Mouse (Mus musculus) limb, embryonic 14.5 days (tissue): ENCODE results near the gene Epb41. TPM values are rescaled to one million over a fixed set of nuclear protein-coding genes. Genes with fewer than 3 reads are reported as not detected.

Experiments
- ATAC-seq: fragments of 200-750 bp; cut with Nextera tagmentation; 2 replicates; pipeline ENCODE4 v1.8.0; 2017; ENCODE audit warnings: low read depth, moderate number of reproducible peaks, moderate TSS enrichment; ENCODE audit not compliant: low FRiP score
- DNase-seq: peaks from one replicate; pipeline ENCODE4 v3.0.0-alpha.2; 2015; ENCODE audit warnings: low spot score
- H3K27ac ChIP-seq: fragments of 300-500 bp; sonication (generic); replicated peaks from 2 replicates; pipeline ENCODE4 v1.5.1; 2014; ENCODE audit warnings: low read depth, mild to moderate bottlenecking, low read length, moderate library complexity, mixed read lengths
- H3K27me3 ChIP-seq: fragments of 300-500 bp; sonication (generic); 2 replicates; pipeline ENCODE4 v1.6.1; 2014; ENCODE audit warnings: low read length, mixed read lengths; ENCODE audit not compliant: control insufficient read depth, insufficient read depth
- H3K36me3 ChIP-seq: fragments of 300-500 bp; sonication (generic); 2 replicates; pipeline ENCODE4 v1.6.1; 2014; ENCODE audit warnings: mild to moderate bottlenecking, low read length, moderate library complexity, mixed read lengths; ENCODE audit not compliant: control insufficient read depth, insufficient read depth
- H3K4me1 ChIP-seq: fragments of 300-500 bp; sonication (generic); 2 replicates; pipeline ENCODE4 v1.6.1; 2014; ENCODE audit warnings: antibody characterized with exemption, low read length, mixed read lengths; ENCODE audit not compliant: control insufficient read depth, insufficient read depth
- H3K4me2 ChIP-seq: fragments of 300-500 bp; sonication (generic); replicated peaks from 2 replicates; pipeline ENCODE4 v1.6.1; 2014; ENCODE audit warnings: low read depth, mild to moderate bottlenecking, low read length, moderate library complexity; ENCODE audit not compliant: severe bottlenecking
- H3K4me3 ChIP-seq: fragments of 300-500 bp; sonication (generic); replicated peaks from 2 replicates; pipeline ENCODE4 v1.5.1; 2014; ENCODE audit warnings: low read length
- H3K9ac ChIP-seq: fragments of 300-500 bp; sonication (generic); 2 replicates; pipeline ENCODE4 v1.6.1; 2014; ENCODE audit warnings: mild to moderate bottlenecking, low read depth, low read length, moderate library complexity; ENCODE audit not compliant: severe bottlenecking
- H3K9me3 ChIP-seq: fragments of 300-500 bp; sonication (generic); 2 replicates; pipeline ENCODE4 v1.6.1; 2016; ENCODE audit warnings: low read length; ENCODE audit not compliant: control insufficient read depth
- POLR2A ChIP-seq: fragments of 200-500 bp; IDR thresholded peaks from 2 replicates; pipeline ENCODE4 v1.8.0; 2012; ENCODE audit warnings: inconsistent platforms, mild to moderate bottlenecking, moderate library complexity, borderline replicate concordance; ENCODE audit not compliant: insufficient read depth, insufficient read length; ENCODE audit errors: extremely low read depth
- WGBS: fragments of 180-500 bp; shearing (Covaris S2); extraction: QIAGEN DNeasy Blood & Tissue Kit; methylation state at CpG from one replicate; pipeline ENCODE4 v1.1.7; 2014; 5-methylcytosine and 5-hydroxymethylcytosine counted together
- polyA plus RNA-seq, 2 experiments: library from polyadenylated mRNA; depleted of rRNA in 1 of 2; stranded (reverse) in 1 of 2; unstranded in 1 of 2; fragments of >200 nt; fragmentation: Nextera tagmentation in 1 of 2; extraction: Ambion mirVana in 1 of 2; gene quantifications; 2 replicates each; pipeline versions ENCODE4 v1.2.1 to v1.2.3; 2012 to 2014

Gene Epb41
- polyA plus RNA-seq, 2 experiments: 60.6 to 76.4 TPM

GRCm38 (mm10) chr4:132007123-132007522, 68.0 kb downstream of the Epb41 start:
- no peak overlapping the region for H3K9ac ChIP-seq
- no peak for TF ChIP-seq POLR2A
- H3K36me3 ChIP-seq: peaks cover 36% of the 10 kb centered on the region
- no peak for DNase-seq
- H3K4me1 ChIP-seq: peaks cover 3% of the 10 kb centered on the region; the same call in 1 of the 2 replicates
- no peaks in the 10 kb centered on the region for H3K9me3 ChIP-seq
- WGBS: 90% methylated on average over 7 of the region's 7 CpGs
- ATAC-seq: no peak
- no peak overlapping the region for H3K27ac ChIP-seq
- no peak overlapping the region for H3K4me3 ChIP-seq
- H3K27me3 ChIP-seq: no peaks in the 10 kb centered on the region
- no peak overlapping the region for H3K4me2 ChIP-seq

GRCm38 (mm10) chr4:131998641-131999040, 76.5 kb downstream of the Epb41 start:
- H3K36me3 ChIP-seq: peaks cover 44% of the 10 kb centered on the region
- 92% methylated on average over 7 of the region's 7 CpGs for WGBS
- no peak for ATAC-seq

GRCm38 (mm10) chr4:131997476-131997875, 77.6 kb downstream of the Epb41 start:
- 54% methylated on average over 5 of the region's 5 CpGs for WGBS
- Histone ChIP-seq H3K27me3 (no peaks in the 10 kb centered on the region), H3K9ac (no peak overlapping the region), H3K4me3 (no peak overlapping the region), H3K4me2 (no peak overlapping the region), H3K36me3 (peaks cover 36% of the 10 kb centered on the region), H3K4me1 (no peaks in the 10 kb centered on the region), H3K27ac (no peak overlapping the region), H3K9me3 (no peaks in the 10 kb centered on the region)
- TF ChIP-seq POLR2A: no peak
- ATAC-seq: no peak
- no peak for DNase-seq

More at GRCm38 (mm10) chr4:131998641-131999040, 76.5 kb downstream of the Epb41 start:
- Histone ChIP-seq H3K27me3 (no peaks in the 10 kb centered on the region), H3K4me2 (no peak overlapping the region), H3K9me3 (no peaks in the 10 kb centered on the region), H3K27ac (no peak overlapping the region), H3K4me3 (no peak overlapping the region), H3K4me1 (no peaks in the 10 kb centered on the region), H3K9ac (no peak overlapping the region)
- TF ChIP-seq POLR2A: no peak
- DNase-seq: no peak

GRCm38 (mm10) chr4:131996985-131997384, 78.1 kb downstream of the Epb41 start:
- H3K4me1 ChIP-seq: no peaks in the 10 kb centered on the region
- H3K9me3 ChIP-seq: no peaks in the 10 kb centered on the region
- no peak for DNase-seq
- WGBS: 57% methylated on average over 5 of the region's 5 CpGs
- no peak for TF ChIP-seq POLR2A
- no peak overlapping the region for H3K27ac ChIP-seq
- H3K27me3 ChIP-seq: no peaks in the 10 kb centered on the region
- no peak for ATAC-seq
- no peak overlapping the region for H3K4me3 ChIP-seq
- H3K9ac ChIP-seq: no peak overlapping the region
- peaks cover 33% of the 10 kb centered on the region for H3K36me3 ChIP-seq
- no peak overlapping the region for H3K4me2 ChIP-seq

- no peak for DNase-seq
- no peak overlapping the region for H3K4me2 ChIP-seq
- no peaks in the 10 kb centered on the region for H3K27me3 ChIP-seq
- ATAC-seq: no peak
- H3K36me3 ChIP-seq: peaks cover 34% of the 10 kb centered on the region
- no peaks in the 10 kb centered on the region for H3K9me3 ChIP-seq
- H3K4me3 ChIP-seq: no peak overlapping the region
- 67% methylated on average over 3 of the region's 3 CpGs for WGBS
- H3K27ac ChIP-seq: no peak overlapping the region
- H3K9ac ChIP-seq: no peak overlapping the region
- TF ChIP-seq POLR2A: no peak
- H3K4me1 ChIP-seq: no peaks in the 10 kb centered on the region
Observed at GRCm38 (mm10) chr4:131993792-131994191, 81.3 kb downstream of the Epb41 start.
